Mouse (Mus musculus): ENCODE results near the gene Tagln.

Gene Tagln

DNA sequence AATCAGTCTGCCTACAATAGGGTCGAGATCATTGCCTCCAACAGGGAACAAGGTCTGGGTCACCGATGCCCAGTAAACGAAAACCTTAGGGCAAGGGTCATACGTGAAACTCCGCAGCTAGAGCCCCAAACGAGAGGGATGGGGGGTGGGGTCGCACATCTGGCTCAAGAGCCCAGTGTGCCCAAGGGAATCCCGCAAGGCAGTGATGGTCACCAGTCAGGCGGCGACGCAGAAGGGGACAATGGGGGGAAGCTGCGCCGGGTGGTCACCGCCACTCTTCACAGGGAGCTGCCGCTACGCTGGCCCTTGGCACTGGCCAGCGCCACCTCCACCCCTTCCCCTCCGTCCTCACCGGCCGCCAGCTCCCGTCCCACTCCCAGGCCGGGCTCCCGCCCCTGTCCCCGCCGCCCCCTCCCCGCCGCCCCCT, 30.0 kb downstream of the Tagln start:
- no peak for DNase-seq

DNA sequence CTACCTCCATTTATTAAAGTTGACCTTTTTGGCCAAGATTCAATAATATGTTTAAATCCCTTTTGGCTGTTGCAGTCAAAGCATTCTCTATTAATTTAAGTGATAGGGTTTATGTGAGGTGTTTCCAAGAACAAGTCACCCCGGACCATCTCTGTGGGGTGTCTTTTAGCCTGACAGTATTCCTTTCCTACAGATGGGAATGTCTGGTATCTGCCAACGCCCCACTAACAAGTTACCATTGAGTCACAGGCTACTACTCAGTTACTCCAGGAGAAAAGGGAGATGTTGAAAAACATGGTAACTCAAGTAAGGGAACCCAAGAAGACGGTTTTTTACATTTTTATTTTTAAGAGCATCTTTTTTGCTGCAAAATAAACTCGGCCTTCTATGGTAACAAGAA, 30.7 kb downstream of the Tagln start:
- no peak for DNase-seq

DNA sequence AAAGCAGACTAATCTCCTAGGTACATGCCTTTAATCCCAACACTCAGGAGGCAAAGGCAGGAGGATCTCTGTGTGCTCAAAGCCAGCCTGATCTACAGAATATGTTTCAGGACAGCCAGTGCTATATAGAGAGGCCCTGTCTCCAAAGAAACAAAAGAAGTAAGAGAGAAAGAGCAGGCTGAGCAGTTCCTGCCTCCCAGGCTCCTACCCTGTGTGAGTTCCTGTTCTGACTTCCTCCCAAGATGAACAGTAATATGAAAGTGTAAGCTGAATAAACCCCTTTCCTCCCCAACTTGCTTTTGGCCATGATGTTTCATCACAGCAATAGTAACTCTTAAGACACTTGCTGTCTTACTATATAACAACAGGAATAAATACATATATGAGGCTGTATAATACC, 42.2 kb downstream of the Tagln start:
- DNase-seq = no peak
